Mouse (Mus musculus) bone marrow, adult 2 months (tissue): ENCODE data around the gene Gpc5.

Experiments
- CTCF ChIP-seq: fragments of 200-500 bp; IDR thresholded peaks from 2 replicates; pipeline ENCODE4 v1.5.1; 2011; ENCODE audit warnings: low read length, control low read depth; ENCODE audit not compliant: control insufficient read depth, insufficient read depth
- POLR2A ChIP-seq: fragments of 200-500 bp; IDR thresholded peaks from 2 replicates; pipeline ENCODE4 v1.6.1; 2011; ENCODE audit warnings: low read depth, mild to moderate bottlenecking, control low read depth, low read length, borderline replicate concordance; ENCODE audit not compliant: control insufficient read depth

DNA sequence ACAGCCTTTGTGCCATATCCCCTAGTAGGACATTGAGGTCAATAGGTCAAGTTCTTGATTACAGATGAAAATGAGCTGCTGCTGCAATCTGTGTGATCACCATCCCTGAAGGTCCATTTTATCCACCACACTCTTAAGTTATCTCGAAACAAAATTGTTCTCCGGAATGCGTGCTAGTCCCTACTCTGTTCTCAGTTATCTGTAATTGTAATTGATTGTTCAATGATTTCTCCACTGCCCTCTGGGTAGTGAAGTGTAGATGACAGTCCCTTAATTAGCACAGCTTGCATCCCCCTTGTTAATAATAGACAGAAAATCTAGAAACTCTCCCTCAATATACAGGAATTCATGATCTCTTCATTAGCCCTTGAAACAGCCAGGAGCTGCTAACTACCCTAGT, 340.4 kb downstream of the Gpc5 start:
- no peak for TF ChIP-seq POLR2A
- no peak for TF ChIP-seq CTCF
